Mouse (Mus musculus): ENCODE results near the gene Nipa2. TPM values are rescaled to one million over a fixed set of nuclear protein-coding genes. Genes with fewer than 3 reads are reported as not detected.
"Not testable (repeated sequence)": the region's sequence is repeated elsewhere in the genome, so short reads cannot be mapped to it uniquely, and the experiment has no call there.

Gene Nipa2
- polyA plus RNA-seq, 1 experiment from 2014 or later = 38.3 TPM

GRCm38 (mm10) chr7:55938341-55938740 is 23.9 kb downstream of the Nipa2 start:
- H3K27me3 ChIP-seq = no peaks in the 10 kb centered on the region
- 69% methylated on average over 4 of the region's 4 CpGs for WGBS
- no peak overlapping the region for H3K9ac ChIP-seq
- no peaks in the 10 kb centered on the region for H3K9me3 ChIP-seq (replicated peaks)
- no peaks in the 10 kb centered on the region for H3K4me1 ChIP-seq
- H3K27ac ChIP-seq (replicated peaks) = no peak overlapping the region
- no peak overlapping the region for H3K4me2 ChIP-seq (replicated peaks)
- no peak overlapping the region for H3K4me3 ChIP-seq (replicated peaks)
- 0 out of 2 replicates have a peak, but pooled peaks cover 12% of the 10 kb centered on the region for H3K36me3 ChIP-seq
- no peak for ATAC-seq (ENCODE audit: insufficient number of reproducible peaks, low FRiP score, low TSS enrichment, low read depth)

GRCm38 (mm10) chr7:55935025-55935424 is 27.3 kb downstream of the Nipa2 start:
- Histone ChIP-seq H3K27ac (replicated peaks) (no peak overlapping the region), H3K36me3 (peaks cover 16% of the 10 kb centered on the region; the same call in 1 of the 2 replicates), H3K27me3 (no peaks in the 10 kb centered on the region), H3K9me3 (replicated peaks) (no peaks in the 10 kb centered on the region), H3K4me2 (replicated peaks) (no peak overlapping the region), H3K4me1 (no peaks in the 10 kb centered on the region), H3K4me3 (replicated peaks) (no peak overlapping the region), H3K9ac (no peak overlapping the region)
- no peak for ATAC-seq (ENCODE audit: insufficient number of reproducible peaks, low FRiP score, low TSS enrichment, low read depth)
- WGBS = 95% methylated on average over 2 of the region's 2 CpGs

- ATAC-seq (ENCODE audit: insufficient number of reproducible peaks, low FRiP score, low TSS enrichment, low read depth) = no peak
- Histone ChIP-seq H3K4me1 (no peaks in the 10 kb centered on the region), H3K27me3 (no peaks in the 10 kb centered on the region), H3K36me3 (peaks cover 56% of the 10 kb centered on the region), H3K4me3 (replicated peaks) (no peak overlapping the region), H3K4me2 (replicated peaks) (no peak overlapping the region), H3K9ac (no peak overlapping the region), H3K9me3 (replicated peaks) (no peaks in the 10 kb centered on the region), H3K27ac (replicated peaks) (no peak overlapping the region)
- WGBS = 70% methylated on average over 2 of the region's 2 CpGs
Measured at GRCm38 (mm10) chr7:55928649-55929048, 33.6 kb downstream of the Nipa2 start.

- Histone ChIP-seq H3K4me1 (no peaks in the 10 kb centered on the region), H3K4me3 (replicated peaks) (no peak overlapping the region), H3K9me3 (replicated peaks) (no peaks in the 10 kb centered on the region), H3K36me3 (peaks cover 70% of the 10 kb centered on the region), H3K27ac (replicated peaks) (no peak overlapping the region), H3K27me3 (no peaks in the 10 kb centered on the region), H3K9ac (no peak overlapping the region), H3K4me2 (replicated peaks) (no peak overlapping the region)
- ATAC-seq (ENCODE audit: insufficient number of reproducible peaks, low FRiP score, low TSS enrichment, low read depth) = no peak
- 84% methylated on average over 4 of the region's 4 CpGs for WGBS
Measured at GRCm38 (mm10) chr7:55927262-55927661, 35.0 kb downstream of the Nipa2 start.

GRCm38 (mm10) chr7:55918365-55918764 is 43.9 kb downstream of the Nipa2 start:
- H3K4me2 ChIP-seq (replicated peaks); H3K9me3 ChIP-seq (replicated peaks); H3K4me1 ChIP-seq; ATAC-seq (ENCODE audit: insufficient number of reproducible peaks, low FRiP score, low TSS enrichment, low read depth); H3K9ac ChIP-seq; H3K27ac ChIP-seq (replicated peaks); H3K27me3 ChIP-seq; H3K4me3 ChIP-seq (replicated peaks): not testable (repeated sequence)
- 96% methylated on average over 11 of the region's 11 CpGs for WGBS
- peaks cover 89% of the 10 kb centered on the region for H3K36me3 ChIP-seq

GRCm38 (mm10) chr7:55912118-55912517 is 50.2 kb downstream of the Nipa2 start:
- ATAC-seq (ENCODE audit: insufficient number of reproducible peaks, low FRiP score, low TSS enrichment, low read depth) = no peak
- H3K4me2 ChIP-seq (replicated peaks) = no peak overlapping the region
- no peaks in the 10 kb centered on the region for H3K9me3 ChIP-seq (replicated peaks)
- H3K9ac ChIP-seq = no peak overlapping the region
- no peaks in the 10 kb centered on the region for H3K27me3 ChIP-seq
- H3K4me3 ChIP-seq (replicated peaks) = no peak overlapping the region
- no peak overlapping the region for H3K27ac ChIP-seq (replicated peaks)
- peaks cover 79% of the 10 kb centered on the region for H3K36me3 ChIP-seq
- H3K4me1 ChIP-seq = no peaks in the 10 kb centered on the region
- WGBS = 93% methylated on average over 5 of the region's 5 CpGs

GRCm38 (mm10) chr7:55911371-55911770 is 50.9 kb downstream of the Nipa2 start:
- no peak overlapping the region for H3K4me3 ChIP-seq (replicated peaks)
- ATAC-seq (ENCODE audit: insufficient number of reproducible peaks, low FRiP score, low TSS enrichment, low read depth) = no peak
- peaks cover 78% of the 10 kb centered on the region for H3K36me3 ChIP-seq
- H3K4me2 ChIP-seq (replicated peaks) = no peak overlapping the region
- no peak overlapping the region for H3K9ac ChIP-seq
- 67% methylated on average over 8 of the region's 8 CpGs for WGBS
- no peaks in the 10 kb centered on the region for H3K4me1 ChIP-seq
- no peaks in the 10 kb centered on the region for H3K27me3 ChIP-seq
- H3K9me3 ChIP-seq (replicated peaks) = no peaks in the 10 kb centered on the region
- H3K27ac ChIP-seq (replicated peaks) = no peak overlapping the region

- WGBS = 85% methylated on average over 2 of the region's 2 CpGs
Measured at GRCm38 (mm10) chr7:55910356-55910755, 51.9 kb downstream of the Nipa2 start.

GRCm38 (mm10) chr7:55909519-55909918 is 52.8 kb downstream of the Nipa2 start:
- Histone ChIP-seq H3K4me3 (replicated peaks) (no peak overlapping the region), H3K27ac (replicated peaks) (no peak overlapping the region), H3K9me3 (replicated peaks) (no peaks in the 10 kb centered on the region), H3K4me1 (no peaks in the 10 kb centered on the region), H3K4me2 (replicated peaks) (no peak overlapping the region), H3K36me3 (peaks cover 79% of the 10 kb centered on the region), H3K9ac (no peak overlapping the region), H3K27me3 (no peaks in the 10 kb centered on the region)
- ATAC-seq (ENCODE audit: insufficient number of reproducible peaks, low FRiP score, low TSS enrichment, low read depth) = no peak
- 90% methylated on average over 1 of the region's 1 CpGs for WGBS

More at GRCm38 (mm10) chr7:55910356-55910755, 51.9 kb downstream of the Nipa2 start:
- Histone ChIP-seq H3K27me3 (no peaks in the 10 kb centered on the region), H3K4me3 (replicated peaks) (no peak overlapping the region), H3K36me3 (peaks cover 80% of the 10 kb centered on the region), H3K4me2 (replicated peaks) (no peak overlapping the region), H3K4me1 (no peaks in the 10 kb centered on the region), H3K9me3 (replicated peaks) (no peaks in the 10 kb centered on the region), H3K27ac (replicated peaks) (no peak overlapping the region), H3K9ac (no peak overlapping the region)
- no peak for ATAC-seq (ENCODE audit: insufficient number of reproducible peaks, low FRiP score, low TSS enrichment, low read depth)

- ATAC-seq (ENCODE audit: insufficient number of reproducible peaks, low FRiP score, low TSS enrichment, low read depth) = no peak
- H3K9ac ChIP-seq = no peak overlapping the region
- H3K4me1 ChIP-seq = no peaks in the 10 kb centered on the region
- 80% methylated on average over 2 of the region's 2 CpGs for WGBS
- no peak overlapping the region for H3K4me3 ChIP-seq (replicated peaks)
- no peaks in the 10 kb centered on the region for H3K9me3 ChIP-seq (replicated peaks)
- peaks cover 79% of the 10 kb centered on the region for H3K36me3 ChIP-seq
- H3K4me2 ChIP-seq (replicated peaks) = no peak overlapping the region
- H3K27ac ChIP-seq (replicated peaks) = no peak overlapping the region
- no peaks in the 10 kb centered on the region for H3K27me3 ChIP-seq
Measured at GRCm38 (mm10) chr7:55905449-55905848, 56.8 kb downstream of the Nipa2 start.

- no peak overlapping the region for H3K9ac ChIP-seq
- ATAC-seq (ENCODE audit: insufficient number of reproducible peaks, low FRiP score, low TSS enrichment, low read depth) = no peak
- no peak overlapping the region for H3K4me2 ChIP-seq (replicated peaks)
- no peak overlapping the region for H3K27ac ChIP-seq (replicated peaks)
- H3K27me3 ChIP-seq = no peaks in the 10 kb centered on the region
- no peaks in the 10 kb centered on the region for H3K9me3 ChIP-seq (replicated peaks)
- no peak overlapping the region for H3K4me3 ChIP-seq (replicated peaks)
- 88% methylated on average over 5 of the region's 5 CpGs for WGBS
- H3K4me1 ChIP-seq = no peaks in the 10 kb centered on the region
- peaks cover 83% of the 10 kb centered on the region for H3K36me3 ChIP-seq
Measured at GRCm38 (mm10) chr7:55903766-55904165, 58.5 kb downstream of the Nipa2 start.

- ATAC-seq (ENCODE audit: insufficient number of reproducible peaks, low FRiP score, low TSS enrichment, low read depth) = no peak
- WGBS = 89% methylated on average over 11 of the region's 11 CpGs
- no peak overlapping the region for H3K4me2 ChIP-seq (replicated peaks)
- no peak overlapping the region for H3K27ac ChIP-seq (replicated peaks)
- no peak overlapping the region for H3K4me3 ChIP-seq (replicated peaks)
- no peaks in the 10 kb centered on the region for H3K4me1 ChIP-seq
- no peak overlapping the region for H3K9ac ChIP-seq
- no peaks in the 10 kb centered on the region for H3K27me3 ChIP-seq
- H3K36me3 ChIP-seq = peaks cover 59% of the 10 kb centered on the region
- H3K9me3 ChIP-seq (replicated peaks) = no peaks in the 10 kb centered on the region
Measured at GRCm38 (mm10) chr7:55891797-55892196, 70.5 kb downstream of the Nipa2 start.
